Mouse (Mus musculus): ENCODE data around the gene Megf8.

Megf8 gene

DNA sequence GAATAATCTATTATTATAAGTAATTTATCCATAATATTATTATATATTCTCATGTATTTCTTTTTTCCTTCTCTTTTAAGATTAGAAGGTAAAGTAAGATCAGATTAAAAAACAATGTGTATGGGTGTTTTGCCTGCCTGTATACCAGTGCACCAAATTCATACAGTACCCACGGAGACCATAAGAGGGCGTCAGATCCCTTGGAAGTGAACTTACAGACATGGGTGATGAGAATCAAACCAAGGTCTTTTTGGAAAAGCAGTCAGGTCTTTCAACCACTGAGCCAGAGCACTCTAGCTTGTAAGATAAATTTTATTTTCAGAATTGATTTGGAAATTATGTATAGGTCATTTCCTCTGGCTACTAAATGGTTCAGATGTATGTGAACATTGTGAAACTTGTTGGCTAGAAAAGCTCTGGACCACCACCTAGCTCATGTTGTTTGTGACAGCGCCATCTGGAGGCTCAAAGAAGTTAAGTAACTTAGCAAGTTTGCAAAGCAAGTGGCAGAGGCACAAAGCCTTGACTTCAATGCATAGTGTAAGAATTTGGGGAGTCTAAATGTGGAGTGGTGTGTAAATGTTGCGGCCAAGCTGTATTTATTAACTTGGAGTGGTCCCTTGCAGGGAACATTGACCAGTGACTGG is 92.3 kb downstream of the Megf8 start:
- no peak for DNase-seq

DNA sequence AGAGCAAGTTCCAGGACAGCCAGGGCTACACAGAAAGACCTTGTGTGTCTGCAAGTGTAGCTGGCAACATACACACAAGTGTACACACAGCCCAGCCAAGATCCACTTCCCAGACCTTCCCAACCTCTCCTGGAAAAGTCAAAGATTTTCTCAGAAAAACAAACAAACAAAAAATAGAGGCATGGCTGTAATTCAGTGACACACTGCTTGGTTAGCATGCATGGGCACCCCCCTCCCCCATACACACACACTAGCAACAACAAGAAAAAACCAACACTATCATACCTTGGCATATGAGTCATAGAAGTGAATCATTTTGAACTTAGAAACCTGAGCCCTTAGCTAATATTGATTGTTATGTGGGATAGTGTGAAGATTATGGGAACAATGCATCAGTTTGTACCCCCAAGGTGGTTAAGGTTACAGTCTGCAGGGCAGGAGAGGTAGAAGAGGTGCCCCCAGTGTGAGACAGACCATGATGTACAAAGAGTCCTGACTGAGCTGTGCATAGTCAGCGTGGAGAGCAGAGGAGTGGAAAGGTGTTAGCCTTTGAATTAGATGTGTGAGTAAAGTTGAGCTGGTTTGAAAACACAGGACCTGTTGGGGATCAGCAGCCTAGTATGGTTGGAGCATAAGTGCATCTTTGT is 94.1 kb downstream of the Megf8 start:
- no peak for DNase-seq

DNA sequence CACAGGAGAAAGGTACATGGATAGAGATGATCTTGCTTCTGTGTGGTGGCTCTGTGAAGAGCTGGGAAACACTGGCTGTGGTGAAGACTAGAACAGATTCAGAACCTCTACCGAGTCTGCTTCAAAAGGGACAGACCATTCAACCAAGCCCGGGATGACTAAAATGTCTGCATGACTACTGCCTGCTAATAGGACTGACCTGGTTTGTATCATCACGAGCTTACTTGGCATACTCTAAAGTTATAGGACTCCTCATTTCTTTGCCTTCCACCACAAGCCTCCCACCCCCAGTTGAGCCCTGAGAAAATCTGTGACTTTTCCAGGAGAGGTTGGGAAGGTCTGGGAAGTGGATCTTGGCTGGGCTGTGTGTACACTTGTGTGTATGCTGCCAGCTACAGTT is 94.9 kb downstream of the Megf8 start:
- no peak for DNase-seq

DNA sequence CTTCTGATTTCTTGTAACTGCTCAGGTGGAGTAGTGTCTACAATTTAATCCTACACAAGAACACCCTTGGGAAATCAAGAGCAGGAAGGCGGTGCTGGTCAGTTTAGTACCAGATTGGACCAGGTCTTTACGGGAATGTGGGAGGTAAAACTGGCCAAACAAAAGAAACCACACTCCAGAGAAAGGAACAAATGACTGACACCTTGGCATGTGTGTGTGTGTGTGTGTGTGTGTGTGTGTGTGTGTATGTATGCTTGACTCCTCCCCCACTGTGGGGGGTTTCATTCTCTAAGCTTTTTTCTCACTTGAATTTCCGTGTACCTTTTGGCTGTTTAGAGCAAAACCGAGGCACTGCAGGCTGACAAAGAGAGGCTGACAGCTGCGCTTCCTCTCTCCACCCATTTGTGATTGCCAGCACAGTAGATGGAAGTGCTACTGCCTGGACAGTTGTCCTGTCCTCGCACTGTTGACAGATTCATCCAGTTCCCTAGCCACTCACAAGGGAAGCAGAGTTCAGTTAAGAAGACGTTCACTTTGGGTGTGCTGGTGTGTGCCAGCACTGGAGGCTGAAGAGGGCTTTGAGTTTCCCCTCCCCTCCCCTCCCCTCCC is 96.0 kb downstream of the Megf8 start, which contains the start of gene Cxcl17:
Cxcl17 (minus strand) TSS at position 54 of the 609 bp plus-strand sequence.
- no peak for DNase-seq
